20 mouse cellular contexts compared by ENCODE assay signal in the genomic region with DNA sequence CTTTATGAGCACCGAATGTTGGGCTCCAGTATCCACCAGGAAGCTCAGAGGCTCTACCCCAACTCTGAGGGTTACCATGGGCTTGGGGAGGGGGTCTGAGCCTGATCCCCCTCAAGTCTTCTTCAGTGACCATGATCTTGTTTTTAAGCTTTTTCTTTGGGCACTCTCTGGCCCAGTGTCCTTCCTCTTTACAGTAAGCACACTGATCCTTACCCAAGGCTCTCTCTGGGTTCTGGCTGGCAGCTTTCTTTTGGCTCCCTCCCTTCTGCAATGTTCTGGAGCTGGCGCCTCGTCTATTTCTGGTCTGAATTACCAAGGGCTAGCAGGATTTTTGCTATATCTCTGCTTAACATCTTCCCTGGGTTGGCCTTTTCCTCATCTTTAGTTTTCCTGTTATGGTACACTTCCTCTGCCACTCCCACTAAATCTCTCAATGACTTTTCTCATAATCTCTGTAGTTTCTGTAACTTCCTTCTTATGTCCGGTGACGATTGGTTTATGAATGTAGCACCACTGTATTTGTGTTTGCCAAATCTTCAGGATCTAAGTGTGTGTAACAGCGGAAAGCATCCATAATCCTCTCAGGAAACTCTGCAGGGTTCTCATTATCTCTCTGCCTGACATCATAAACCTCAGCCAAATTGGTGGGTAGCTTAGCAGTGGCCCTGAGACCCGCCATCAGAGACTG. TPM values are rescaled to one million over a fixed set of nuclear protein-coding genes. Genes with fewer than 3 reads are reported as not detected.
"Had no signal": no experiment of that assay in that cellular context is flagged by ENCODE, and none has a peak within 500 bp of the region (broad histone marks: within the 10 kb centered on the region; RNA-seq: fewer than 3 reads in every experiment).

No protein-coding gene starts in this region.

- H3K9ac ChIP-seq: lung, embryonic 14.5 days; midbrain, embryonic 12.5 days; neural tube, embryonic 13.5 days; neural tube, embryonic 15.5 days had no signal

- DNase-seq: lung, adult 18-20 months; lung, embryonic 14.5 days; lung, postnatal 14 days; lung, postnatal 4 days; midbrain, embryonic 14.5 days; retina, postnatal 1 day; right cerebral cortex, adult 18-20 months; right cerebral cortex, postnatal 25 days; right cerebral cortex, postnatal 4 days; spleen, adult 18-20 months; thymus, adult 18-20 months; thymus, postnatal 14 days; thymus, postnatal 36 days had no signal

- H3K27ac ChIP-seq: midbrain, embryonic 10.5 days; midbrain, embryonic 12.5 days; neural tube, embryonic 13.5 days; neural tube, embryonic 15.5 days had no signal

- H3K4me2 ChIP-seq: lung, embryonic 14.5 days; midbrain, embryonic 12.5 days; neural tube, embryonic 13.5 days; neural tube, embryonic 15.5 days had no signal

- H3K4me3 ChIP-seq: midbrain, embryonic 10.5 days; midbrain, embryonic 12.5 days; myocyte; neural tube, embryonic 13.5 days; neural tube, embryonic 15.5 days had no signal

- H3K36me3 ChIP-seq: midbrain, embryonic 10.5 days; midbrain, embryonic 12.5 days; neural tube, embryonic 13.5 days; neural tube, embryonic 15.5 days had no signal

- ATAC-seq: midbrain, embryonic 16.5 days had no signal

- H3K27me3 ChIP-seq: midbrain, embryonic 12.5 days; neural tube, embryonic 13.5 days; neural tube, embryonic 15.5 days had no signal

- H3K4me1 ChIP-seq: midbrain, embryonic 10.5 days; midbrain, embryonic 12.5 days; neural tube, embryonic 13.5 days; neural tube, embryonic 15.5 days had no signal

- H3K9me3 ChIP-seq: midbrain, embryonic 10.5 days; midbrain, embryonic 12.5 days; neural tube, embryonic 13.5 days; neural tube, embryonic 15.5 days had no signal

RNA-seq across cellular contexts. Expression of a gene that starts 50.4 kb away (rescaled TPM):
- total RNA-seq: megakaryocyte-erythroid progenitor cell, adult 5-6 weeks had no signal
